Mouse (Mus musculus): ENCODE measurements around the gene Mms22l.
"Not testable (repeated sequence)": the region's sequence is repeated elsewhere in the genome, so short reads cannot be mapped to it uniquely, and the experiment has no call there.

Gene Mms22l

GRCm38 (mm10) chr4:24496116-24496952 lies at the start of gene Mms22l:
TSS of gene Mms22l (plus strand) at chr4:24496451.
- in situ Hi-C loops (cut with MboI; ENCODE audit: unreplicated experiment in 2 of 2): no loop called here

DNA sequence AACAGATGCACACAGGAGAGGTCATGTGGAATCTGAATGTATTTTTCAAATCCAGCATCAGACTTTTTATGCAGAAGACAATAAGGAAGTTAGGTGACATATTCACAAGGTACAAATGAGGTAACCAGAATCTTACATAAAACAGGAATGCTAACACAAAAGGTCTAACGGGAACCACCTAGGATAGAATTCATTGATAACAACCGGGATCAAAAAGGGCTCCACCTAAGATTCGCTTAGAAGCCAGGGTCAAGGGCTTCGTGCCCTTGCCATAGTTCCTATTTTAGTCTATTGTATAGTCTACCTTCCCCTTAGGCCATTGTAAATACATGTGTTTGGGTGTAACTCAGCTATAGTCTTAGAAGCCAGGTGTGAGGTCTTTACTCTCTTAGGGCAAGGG lies 12.2 kb upstream of the Mms22l start:
- in situ Hi-C loops (cut with MboI; ENCODE audit: unreplicated experiment in 2 of 2): not testable (repeated sequence)

- in situ Hi-C loops (cut with MboI; ENCODE audit: unreplicated experiment in 2 of 2): no loop called here
Observed at GRCm38 (mm10) chr4:24496953-24497319, 685 bp downstream of the Mms22l start.

GRCm38 (mm10) chr4:24509195-24509594 lies 12.9 kb downstream of the Mms22l start:
- in situ Hi-C loops (cut with MboI; ENCODE audit: unreplicated experiment in 2 of 2): loop anchor here in 1 of 2 experiments (25.0 kb wide), 1 partner anchor 1828 kb away; the partner anchor contains the start of gene Manea

DNA sequence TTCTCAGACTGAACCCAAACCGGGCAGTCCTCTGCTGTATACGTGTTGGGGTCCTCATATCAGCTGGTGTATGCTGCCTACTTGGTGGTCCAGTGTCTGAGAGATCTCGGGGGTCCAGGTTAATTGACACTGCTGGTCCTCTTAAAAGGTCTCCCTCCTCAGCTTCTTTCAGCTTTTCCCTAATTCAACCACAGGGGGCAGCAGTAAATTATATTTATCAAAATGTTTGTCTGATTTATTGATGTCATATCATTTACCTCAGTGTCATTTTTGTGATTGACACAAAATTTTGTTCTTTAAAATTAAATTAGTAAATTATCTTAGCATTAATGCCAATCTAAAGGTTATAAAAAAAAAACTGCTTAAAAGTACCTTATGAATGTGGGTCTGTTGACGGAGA lies 40.7 kb downstream of the Mms22l start:
- in situ Hi-C loops (cut with MboI; ENCODE audit: unreplicated experiment in 2 of 2): loop anchor here in 1 of 2 experiments (25.0 kb wide), 1 partner anchor 350 kb away; the partner anchor contains the start of gene Ndufaf4

GRCm38 (mm10) chr4:24543421-24543820 lies 47.2 kb downstream of the Mms22l start:
- in situ Hi-C loops (cut with MboI; ENCODE audit: unreplicated experiment in 2 of 2): loop anchor here in 1 of 2 experiments (25.0 kb wide), 1 partner anchor 344 kb away; the partner anchor contains the start of gene Ndufaf4

GRCm38 (mm10) chr4:24544677-24545151 lies 48.5 kb downstream of the Mms22l start:
- in situ Hi-C loops (cut with MboI; ENCODE audit: unreplicated experiment in 2 of 2): loop anchor here in 1 of 2 experiments (25.0 kb wide), 1 partner anchor 343 kb away; the partner anchor contains the start of gene Ndufaf4

DNA sequence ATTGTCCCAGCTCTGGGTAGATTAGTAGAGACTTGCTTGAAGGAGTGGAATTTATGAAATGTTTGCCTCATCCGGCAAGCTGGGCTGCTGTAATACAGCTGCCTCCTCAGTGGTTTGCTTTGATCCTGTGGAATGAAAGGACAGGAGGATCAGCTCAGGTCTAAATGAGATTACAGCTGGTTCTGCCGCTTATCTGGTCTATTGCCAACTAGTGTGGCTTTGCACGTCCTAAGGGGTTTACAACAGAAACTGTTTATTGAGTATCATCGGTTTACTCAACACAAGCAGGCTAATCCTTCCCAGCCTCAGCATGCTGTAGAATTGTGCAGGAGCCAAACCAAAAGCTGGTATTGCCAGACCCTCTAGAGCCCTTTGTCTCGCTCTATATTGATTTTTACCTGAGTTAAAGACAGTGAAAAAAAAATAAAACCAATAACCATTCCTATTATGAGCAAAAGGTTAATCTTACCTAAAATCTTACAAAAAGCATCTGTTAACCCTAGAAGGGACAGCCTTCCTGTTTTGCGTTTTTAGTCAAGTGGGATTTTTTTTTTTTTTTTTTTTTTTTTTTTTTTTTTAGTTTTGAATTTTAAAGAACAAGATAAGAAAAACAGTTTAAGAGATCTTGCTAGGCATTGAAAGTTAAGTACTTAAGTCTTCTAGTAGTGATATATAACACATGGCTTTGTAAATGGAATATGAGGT lies 60.0 kb downstream of the Mms22l start:
- in situ Hi-C loops (cut with MboI; ENCODE audit: unreplicated experiment in 2 of 2): loop anchor here in 1 of 2 experiments (25.0 kb wide), 1 partner anchor 294 kb away; no protein-coding TSS in a partner anchor

GRCm38 (mm10) chr4:24557149-24557548 lies 60.9 kb downstream of the Mms22l start:
- in situ Hi-C loops (cut with MboI; ENCODE audit: unreplicated experiment in 2 of 2): loop anchor here in 1 of 2 experiments (25.0 kb wide), 1 partner anchor 295 kb away; no protein-coding TSS in a partner anchor

DNA sequence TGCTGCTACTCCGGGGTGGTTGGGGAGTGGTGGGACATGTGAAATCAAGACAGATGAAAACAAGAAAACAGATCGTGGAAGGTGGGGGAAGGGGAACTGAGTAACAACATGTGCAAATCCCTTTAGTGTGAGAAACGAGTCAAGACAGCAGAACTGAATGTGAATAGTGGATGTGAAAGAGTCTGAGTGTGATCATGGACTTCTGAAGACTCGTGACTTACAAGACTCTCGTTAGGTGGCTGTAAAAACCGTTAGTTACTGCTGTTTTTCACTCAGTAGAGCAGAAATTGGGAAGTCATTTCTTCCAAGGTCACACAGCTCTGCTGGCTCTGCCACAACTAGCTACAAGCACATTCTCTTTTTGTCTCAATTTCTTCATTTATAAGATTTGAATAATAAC lies 71.8 kb downstream of the Mms22l start:
- in situ Hi-C loops (cut with MboI; ENCODE audit: unreplicated experiment in 2 of 2): loop anchor here (10.0 to 25.0 kb wide), 2 partner anchors 306 to 313 kb away; no protein-coding TSS in a partner anchor

GRCm38 (mm10) chr4:24568989-24569556 lies 72.8 kb downstream of the Mms22l start:
- in situ Hi-C loops (cut with MboI; ENCODE audit: unreplicated experiment in 2 of 2): loop anchor here (10.0 to 25.0 kb wide), 2 partner anchors 307 to 314 kb away; no protein-coding TSS in a partner anchor

- in situ Hi-C loops (cut with MboI; ENCODE audit: unreplicated experiment in 2 of 2): loop anchor here in 1 of 2 experiments (25.0 kb wide), 1 partner anchor 312 kb away; no protein-coding TSS in a partner anchor
Observed at GRCm38 (mm10) chr4:24574276-24574675, 78.0 kb downstream of the Mms22l start.

DNA sequence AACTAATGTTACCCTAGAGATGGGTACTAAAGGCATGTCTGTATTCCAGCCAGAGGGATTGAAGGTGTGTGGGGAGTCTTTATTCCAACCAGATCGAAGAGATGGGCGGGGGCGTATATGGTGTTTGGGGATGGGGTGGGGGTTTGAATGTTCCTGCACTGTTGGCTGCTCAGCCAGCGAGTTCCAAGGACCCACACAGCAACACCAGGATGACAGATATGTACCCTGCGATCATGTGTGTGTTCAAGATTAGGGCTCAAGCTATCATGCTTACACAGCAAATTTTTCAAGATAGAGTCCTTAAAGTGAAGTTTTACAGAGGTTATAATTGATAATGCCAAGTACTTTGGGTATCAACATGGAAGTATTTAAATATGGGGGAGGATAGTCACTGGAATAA lies 81.3 kb downstream of the Mms22l start:
- in situ Hi-C loops (cut with MboI; ENCODE audit: unreplicated experiment in 2 of 2): no loop called here

DNA sequence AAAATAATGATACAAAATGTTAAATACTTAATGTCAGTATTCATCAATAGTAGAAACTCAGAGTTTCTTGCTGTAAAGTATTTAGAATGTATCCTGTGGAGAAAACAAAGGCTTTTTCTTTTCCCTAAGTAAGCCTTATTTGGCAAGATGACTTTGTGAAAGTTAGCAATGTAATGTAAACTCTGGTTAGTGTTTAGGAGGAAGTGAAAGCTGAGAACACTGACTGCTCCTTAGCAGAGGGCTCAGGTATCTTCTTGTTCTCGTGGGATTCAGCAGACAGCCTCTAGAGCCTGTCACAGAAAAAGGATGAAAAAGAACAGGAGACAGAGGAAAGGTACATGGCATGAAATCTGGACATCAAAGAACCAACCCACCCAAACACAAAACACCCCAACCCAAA lies 86.0 kb downstream of the Mms22l start:
- in situ Hi-C loops (cut with MboI; ENCODE audit: unreplicated experiment in 2 of 2): loop anchor here in 1 of 2 experiments (5.0 kb wide), 1 partner anchor 105 kb away; no protein-coding TSS in a partner anchor

DNA sequence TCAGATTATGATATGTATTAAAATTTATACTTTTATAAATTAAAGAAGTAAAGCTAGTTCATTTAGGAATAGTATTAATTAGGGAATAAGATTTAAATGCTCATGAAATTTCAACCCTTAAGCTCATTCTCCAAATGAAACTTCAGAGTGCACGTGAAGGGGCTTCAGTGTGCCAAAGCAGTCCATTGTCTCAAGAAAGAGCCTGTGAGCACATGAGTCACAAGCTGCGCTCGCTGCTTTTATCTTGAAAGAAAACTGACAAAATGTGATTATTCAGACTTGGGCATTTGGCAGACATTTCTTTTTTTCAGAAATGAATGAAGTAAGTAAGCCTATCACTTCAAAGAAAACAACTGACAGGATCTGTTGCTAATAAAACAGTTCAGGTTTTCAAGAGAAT lies 87.7 kb downstream of the Mms22l start:
- in situ Hi-C loops (cut with MboI; ENCODE audit: unreplicated experiment in 2 of 2): loop anchor here in 1 of 2 experiments (5.0 kb wide), 1 partner anchor 103 kb away; no protein-coding TSS in a partner anchor

- in situ Hi-C loops (cut with MboI; ENCODE audit: unreplicated experiment in 2 of 2): no loop called here
Observed at GRCm38 (mm10) chr4:24594824-24595223, 98.6 kb downstream of the Mms22l start.

GRCm38 (mm10) chr4:24596942-24597611 lies 100.8 kb downstream of the Mms22l start:
- in situ Hi-C loops (cut with MboI; ENCODE audit: unreplicated experiment in 2 of 2): no loop called here

- in situ Hi-C loops (cut with MboI; ENCODE audit: unreplicated experiment in 2 of 2): no loop called here
Observed at GRCm38 (mm10) chr4:24598637-24599036, 102.4 kb downstream of the Mms22l start.

DNA sequence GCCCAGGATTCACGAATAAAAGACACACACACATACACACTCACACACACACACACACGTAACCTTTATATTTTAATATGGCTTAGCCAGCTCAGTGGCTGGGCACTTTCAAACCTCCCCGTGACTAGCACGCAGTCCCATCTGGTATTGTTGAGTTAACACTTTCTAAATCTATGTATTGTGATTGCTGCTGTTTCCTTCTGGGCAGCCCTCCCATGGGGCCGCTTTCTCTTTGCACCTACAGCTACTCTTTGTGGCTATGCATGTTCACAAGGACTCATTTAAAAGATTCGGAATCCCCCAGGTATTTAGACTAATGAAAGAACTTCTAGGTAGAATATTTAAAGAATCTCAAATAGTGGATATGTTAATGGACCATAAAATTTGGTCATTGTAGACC lies 105.5 kb downstream of the Mms22l start:
- in situ Hi-C loops (cut with MboI; ENCODE audit: unreplicated experiment in 2 of 2): no loop called here

DNA sequence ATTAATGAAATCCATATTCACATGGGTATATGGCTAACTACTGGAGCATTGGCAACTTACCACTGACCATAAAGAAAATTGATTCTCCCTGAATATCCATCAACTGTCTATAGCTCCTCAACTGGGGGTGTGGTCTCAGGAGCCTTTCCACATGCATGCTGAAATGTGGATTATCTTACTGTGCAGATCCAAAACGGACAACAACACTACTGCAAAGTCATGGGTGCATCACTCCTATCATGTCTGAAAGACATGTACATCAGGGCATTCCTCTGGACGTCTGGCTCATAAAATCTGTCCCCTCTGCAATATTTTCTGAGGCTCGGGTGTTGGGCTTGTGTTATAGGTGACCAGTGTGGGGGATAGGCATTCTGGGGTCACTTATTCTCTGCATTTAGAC lies 112.8 kb downstream of the Mms22l start:
- in situ Hi-C loops (cut with MboI; ENCODE audit: unreplicated experiment in 2 of 2): no loop called here

Measured in v-Abl transformed pro-B cells (cell line).